Mouse (Mus musculus) olfactory bulb, adult 2 months (tissue): ENCODE results near the gene Ddx18.

Source experiments
- CTCF ChIP-seq: fragments of 200-500 bp; IDR thresholded peaks from 2 replicates; pipeline ENCODE4 v1.5.1; 2012; ENCODE audit warnings: low read depth, mild to moderate bottlenecking, low read length, moderate library complexity; ENCODE audit not compliant: insufficient read depth
- POLR2A ChIP-seq: fragments of 200-500 bp; IDR thresholded peaks from 2 replicates; pipeline ENCODE4 v1.6.1; 2012; ENCODE audit warnings: mild to moderate bottlenecking, low read depth, low read length, moderate library complexity; ENCODE audit not compliant: insufficient read depth

DNA sequence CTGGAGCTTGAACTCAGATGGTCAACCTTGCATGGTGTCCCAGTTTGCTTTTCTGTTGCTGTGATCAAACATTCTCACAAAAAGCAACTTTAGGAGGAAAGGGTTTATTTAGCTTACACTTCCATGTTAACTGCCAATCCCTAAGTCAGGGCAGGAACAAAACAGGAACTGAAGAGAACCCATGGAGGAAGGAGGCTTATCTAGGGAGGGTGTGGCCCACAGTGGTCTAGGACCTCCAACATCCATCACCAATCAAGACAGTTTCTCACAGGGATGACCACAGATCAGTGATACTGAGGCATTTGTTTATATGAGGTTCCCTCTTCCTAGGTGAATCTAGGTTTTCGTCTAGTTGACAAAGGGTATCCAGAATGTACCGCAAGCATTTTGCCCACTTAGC, 55.8 kb downstream of the Ddx18 start:
- TF ChIP-seq CTCF, result no peak
- TF ChIP-seq POLR2A, result no peak
